Mouse (Mus musculus) hindbrain, embryonic 16.5 days (tissue): ENCODE results near the gene Btbd19. TPM values are rescaled to one million over a fixed set of nuclear protein-coding genes. Genes with fewer than 3 reads are reported as not detected.

Source experiments
- ATAC-seq: fragments of 200-750 bp; cut with Nextera tagmentation; 2 replicates; pipeline ENCODE4 v1.8.0; 2017; ENCODE audit warnings: moderate TSS enrichment, moderate library complexity
- H3K27ac ChIP-seq: fragments of 300-500 bp; sonication (generic); 2 replicates; pipeline ENCODE4 v1.5.1; 2014; ENCODE audit warnings: low read depth, mild to moderate bottlenecking, control low read depth, low read length, moderate library complexity
- H3K27me3 ChIP-seq: fragments of 300-500 bp; sonication (generic); replicated peaks from 2 replicates; pipeline ENCODE4 v1.6.1; 2014; ENCODE audit warnings: low read length; ENCODE audit not compliant: control insufficient read depth, insufficient read depth
- H3K36me3 ChIP-seq: fragments of 300-500 bp; sonication (generic); 2 replicates; pipeline ENCODE4 v1.6.1; 2014; ENCODE audit warnings: mild to moderate bottlenecking, low read length, moderate library complexity, mixed read lengths; ENCODE audit not compliant: control insufficient read depth, insufficient read depth
- H3K4me1 ChIP-seq: fragments of 300-500 bp; sonication (generic); 2 replicates; pipeline ENCODE4 v1.6.1; 2014; ENCODE audit warnings: low read depth, low read length; ENCODE audit not compliant: control insufficient read depth, insufficient read depth
- H3K4me2 ChIP-seq: fragments of 300-500 bp; sonication (generic); 2 replicates; pipeline ENCODE4 v1.6.1; 2014; ENCODE audit warnings: mild to moderate bottlenecking, low read length, control low read depth, moderate library complexity
- H3K4me3 ChIP-seq: fragments of 300-500 bp; sonication (generic); 2 replicates; pipeline ENCODE4 v1.5.1; 2014; ENCODE audit warnings: mild to moderate bottlenecking, low read length, control low read depth, moderate library complexity
- H3K9ac ChIP-seq: fragments of 300-500 bp; sonication (generic); 2 replicates; pipeline ENCODE4 v1.6.1; 2014; ENCODE audit warnings: low read depth, mild to moderate bottlenecking, control low read depth, low read length, moderate library complexity
- H3K9me3 ChIP-seq: fragments of 300-500 bp; sonication (generic); 2 replicates; pipeline ENCODE4 v1.6.1; 2014; ENCODE audit warnings: mild to moderate bottlenecking, low read length, moderate library complexity; ENCODE audit not compliant: control insufficient read depth
- WGBS: fragments of 180-500 bp; shearing (Covaris S2); extraction: QIAGEN DNeasy Blood & Tissue Kit; methylation state at CpG from one replicate; pipeline ENCODE4 v1.1.7; 2014; 5-methylcytosine and 5-hydroxymethylcytosine counted together
- polyA plus RNA-seq: library from polyadenylated mRNA; unstranded; fragments of >200 nt; fragmentation: Nextera tagmentation; extraction: Ambion mirVana; gene quantifications from 2 replicates; pipeline ENCODE4 v1.2.1, GENCODE M21; 2015

Gene Btbd19
- polyA plus RNA-seq, 1 experiment from 2014 or later: 3.9 TPM

GRCm38 (mm10) chr4:117095551-117096452 is 29.7 kb downstream of the Btbd19 start, which contains the start of gene Ptch2:
Ptch2 (plus strand) TSS chr4:117096075.
- Histone ChIP-seq H3K36me3 (no peaks in the 10 kb centered on the region), H3K9ac (peak within 1 kb of the TSS; percentile 70), H3K27ac (peak within 1 kb of the TSS; percentile 77), H3K9me3 (no peaks in the 10 kb centered on the region), H3K4me1 (peaks cover 25% of the 10 kb centered on the region), H3K4me2 (peak within 1 kb of the TSS; percentile 95), H3K4me3 (peak within 1 kb of the TSS; percentile 81), H3K27me3 (no peaks in the 10 kb centered on the region)
- under 1% methylated on average over 50 of the region's 50 CpGs for WGBS
- ATAC-seq: peak; percentile 84

DNA sequence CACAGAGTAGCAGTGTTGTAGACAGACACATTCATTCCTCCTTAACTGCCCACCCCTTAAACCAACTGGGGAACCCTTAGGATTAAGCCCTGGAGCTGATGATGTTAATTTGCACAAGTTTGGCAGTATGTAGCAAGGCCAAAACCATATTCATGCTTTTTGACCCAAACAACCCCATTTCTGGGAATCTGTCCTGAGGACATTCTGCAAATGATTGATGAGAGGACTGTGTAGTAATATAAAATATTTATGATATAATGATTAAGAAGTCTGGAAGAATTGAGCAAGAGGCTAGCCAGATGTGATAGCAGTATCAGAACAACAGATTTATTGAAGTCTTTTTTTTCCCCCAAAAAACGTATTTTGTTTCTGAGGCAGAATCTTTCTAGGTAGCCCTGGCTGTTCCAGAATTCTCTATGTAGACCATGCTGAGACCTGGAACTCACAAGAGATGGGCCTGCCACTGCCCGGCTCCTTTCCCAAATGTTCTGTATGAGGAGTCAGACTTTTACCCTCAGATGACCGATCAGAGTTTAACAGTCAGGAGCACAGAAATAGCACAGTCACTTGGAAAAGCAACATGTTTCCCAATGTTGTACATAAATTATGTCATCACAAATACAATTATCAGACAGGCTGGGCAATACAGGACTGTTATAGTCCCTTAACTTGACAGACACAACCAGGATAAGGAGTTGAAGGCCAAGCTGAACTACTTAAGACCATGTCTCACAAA is 30.7 kb downstream of the Btbd19 start:
- H3K9ac ChIP-seq: no peak overlapping the region
- peaks cover 25% of the 10 kb centered on the region for H3K4me1 ChIP-seq
- no peak for ATAC-seq
- H3K27ac ChIP-seq: no peak overlapping the region
- H3K36me3 ChIP-seq: no peaks in the 10 kb centered on the region
- H3K27me3 ChIP-seq: no peaks in the 10 kb centered on the region
- no peak overlapping the region for H3K4me3 ChIP-seq
- H3K9me3 ChIP-seq: no peaks in the 10 kb centered on the region
- WGBS: 94% methylated on average over 3 of the region's 3 CpGs
- H3K4me2 ChIP-seq: no peak overlapping the region

- H3K27ac ChIP-seq: no peak overlapping the region
- no peak overlapping the region for H3K9ac ChIP-seq
- H3K4me1 ChIP-seq: peaks cover under 1% of the 10 kb centered on the region; the same call in 1 of the 2 replicates
- H3K4me3 ChIP-seq: no peak overlapping the region
- H3K27me3 ChIP-seq: no peaks in the 10 kb centered on the region
- no peaks in the 10 kb centered on the region for H3K9me3 ChIP-seq
- H3K4me2 ChIP-seq: no peak overlapping the region
- 85% methylated on average over 7 of the region's 7 CpGs for WGBS
- no peak for ATAC-seq
- H3K36me3 ChIP-seq: peaks cover 4% of the 10 kb centered on the region; the same call in 1 of the 2 replicates
Observed at GRCm38 (mm10) chr4:117090586-117090985, 34.9 kb downstream of the Btbd19 start.

DNA sequence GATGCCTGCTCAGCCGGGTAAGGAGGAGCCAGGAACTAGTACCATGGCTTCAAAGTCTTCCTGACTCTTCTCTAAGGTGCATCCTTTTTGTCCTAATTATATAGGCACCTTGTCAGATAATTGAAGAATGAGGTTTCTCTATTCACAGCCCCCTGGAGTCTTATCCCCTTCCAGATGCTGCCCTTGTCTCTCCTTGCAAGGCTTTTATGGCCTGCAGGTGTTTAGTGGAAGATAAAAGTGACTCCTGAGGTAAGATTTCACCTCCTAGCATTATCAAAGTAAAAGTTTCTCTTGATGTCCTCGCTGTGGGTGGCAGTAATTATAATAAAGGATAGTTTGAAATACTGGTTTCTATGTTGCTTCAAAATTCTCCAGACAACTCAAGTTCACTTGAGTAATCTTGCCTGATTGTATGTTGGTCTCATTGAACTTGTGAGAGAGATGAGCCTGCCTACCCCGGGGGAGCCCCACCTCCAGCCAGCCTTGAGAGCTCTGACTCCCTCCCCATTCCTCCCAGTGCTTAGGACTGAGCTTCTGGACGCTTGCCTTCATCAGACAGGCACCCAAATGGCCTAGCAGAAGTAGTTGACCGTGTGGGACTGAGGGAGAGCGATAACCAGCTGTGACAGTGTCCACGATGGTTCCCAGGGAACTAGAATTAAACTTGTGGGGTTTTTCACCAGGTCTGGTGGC is 37.4 kb downstream of the Btbd19 start:
- no peak for ATAC-seq
- no peak overlapping the region for H3K4me3 ChIP-seq
- H3K9me3 ChIP-seq: no peaks in the 10 kb centered on the region
- H3K4me1 ChIP-seq: no peaks in the 10 kb centered on the region
- WGBS: 83% methylated on average over 7 of the region's 7 CpGs
- no peaks in the 10 kb centered on the region for H3K27me3 ChIP-seq
- no peak overlapping the region for H3K27ac ChIP-seq
- no peak overlapping the region for H3K4me2 ChIP-seq
- H3K36me3 ChIP-seq: peaks cover 4% of the 10 kb centered on the region; the same call in 1 of the 2 replicates
- H3K9ac ChIP-seq: no peak overlapping the region

DNA sequence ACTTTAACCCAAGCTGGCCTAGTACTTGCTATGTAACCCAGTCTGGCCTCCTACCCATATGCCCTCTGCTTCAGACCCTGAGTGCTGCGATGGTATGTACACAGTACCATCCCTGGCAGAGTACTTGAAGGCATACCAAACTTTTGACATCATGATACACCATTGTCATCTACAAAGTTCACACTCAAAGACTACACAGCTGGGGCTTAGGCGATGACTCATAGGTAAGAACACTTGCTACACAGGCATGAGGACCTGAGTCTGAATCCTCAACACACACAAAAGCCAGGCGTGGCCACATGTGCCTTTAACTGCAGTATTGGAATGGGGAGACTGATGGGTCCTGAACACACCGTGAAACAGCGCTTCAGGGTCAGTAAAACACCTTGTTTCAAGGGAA is 54.3 kb downstream of the Btbd19 start:
- no peak for ATAC-seq
- Histone ChIP-seq H3K4me1 (no peaks in the 10 kb centered on the region), H3K27ac (no peak overlapping the region), H3K9me3 (no peaks in the 10 kb centered on the region), H3K9ac (no peak overlapping the region), H3K4me3 (no peak overlapping the region), H3K27me3 (no peaks in the 10 kb centered on the region), H3K4me2 (no peak overlapping the region), H3K36me3 (peaks cover 30% of the 10 kb centered on the region)
- WGBS: 93% methylated on average over 5 of the region's 5 CpGs

- Histone ChIP-seq H3K27ac (no peak overlapping the region), H3K9ac (no peak overlapping the region), H3K27me3 (no peaks in the 10 kb centered on the region), H3K9me3 (no peaks in the 10 kb centered on the region), H3K4me3 (no peak overlapping the region), H3K4me1 (no peaks in the 10 kb centered on the region), H3K36me3 (peaks cover 31% of the 10 kb centered on the region), H3K4me2 (no peak overlapping the region)
- WGBS: 90% methylated on average over 4 of the region's 4 CpGs
- no peak for ATAC-seq
Observed at GRCm38 (mm10) chr4:117070624-117071023, 54.9 kb downstream of the Btbd19 start.

DNA sequence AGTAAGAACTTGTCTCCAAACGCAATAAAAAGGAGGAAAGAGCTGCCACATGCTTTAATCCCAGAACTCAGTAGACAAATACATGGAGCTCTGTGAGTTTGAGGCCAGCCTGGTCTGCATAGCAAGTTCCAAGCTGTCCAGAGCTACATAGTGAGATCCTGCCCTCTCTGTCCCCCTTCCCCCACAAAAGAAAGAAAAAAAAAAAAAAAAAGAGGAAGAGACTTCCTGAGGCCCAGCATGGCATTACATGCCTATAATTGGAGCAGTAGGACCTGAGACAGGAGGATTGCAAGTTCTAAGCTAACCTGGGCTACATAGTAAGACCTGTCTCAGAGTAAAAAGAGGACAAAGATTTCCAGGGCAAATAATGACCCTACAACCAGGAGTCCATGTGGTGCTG is 55.9 kb downstream of the Btbd19 start:
- no peak overlapping the region for H3K27ac ChIP-seq

More for the DNA sequence above, 55.9 kb downstream of the Btbd19 start:
- H3K4me3 ChIP-seq: no peak overlapping the region
- no peak for ATAC-seq
- no peaks in the 10 kb centered on the region for H3K4me1 ChIP-seq
- H3K4me2 ChIP-seq: no peak overlapping the region
- peaks cover 33% of the 10 kb centered on the region for H3K36me3 ChIP-seq
- no peaks in the 10 kb centered on the region for H3K9me3 ChIP-seq
- H3K9ac ChIP-seq: no peak overlapping the region
- WGBS: 100% methylated on average over 1 of the region's 1 CpGs
- no peaks in the 10 kb centered on the region for H3K27me3 ChIP-seq
